Mouse (Mus musculus) cortical plate, adult 2 months (tissue): ENCODE results near the gene Nrxn1. TPM values are rescaled to one million over a fixed set of nuclear protein-coding genes. Genes with fewer than 3 reads are reported as not detected.

Experiments
- H3K27ac ChIP-seq: fragments of 200-500 bp; 2 replicates; pipeline ENCODE4 v1.5.1; 2012; ENCODE audit warnings: low read length, control low read depth, inconsistent platforms; ENCODE audit not compliant: insufficient read depth
- H3K4me1 ChIP-seq: fragments of 200-500 bp; 2 replicates; pipeline ENCODE4 v1.6.1; 2011; ENCODE audit warnings: low read length; ENCODE audit not compliant: control insufficient read depth, insufficient read depth
- H3K4me3 ChIP-seq: fragments of 200-500 bp; 2 replicates; pipeline ENCODE4 v1.5.1; 2011; ENCODE audit warnings: mild to moderate bottlenecking, low read length, control low read depth; ENCODE audit not compliant: insufficient read depth
- CTCF ChIP-seq: fragments of 200-500 bp; IDR thresholded peaks from 2 replicates; pipeline ENCODE4 v1.5.1; 2011; ENCODE audit warnings: mild to moderate bottlenecking, control low read depth, low read length; ENCODE audit not compliant: insufficient read depth; ENCODE audit errors: extremely low read depth
- POLR2A ChIP-seq: fragments of 200-500 bp; IDR thresholded peaks from 2 replicates; pipeline ENCODE4 v1.6.1; 2011; ENCODE audit warnings: mild to moderate bottlenecking, low read length, control low read depth; ENCODE audit not compliant: insufficient read depth; ENCODE audit errors: extremely low read depth
- polyA plus RNA-seq: library from polyadenylated mRNA; depleted of rRNA; stranded (reverse); fragments of >200 nt; gene quantifications from 2 replicates; pipeline ENCODE4 v1.2.3, GENCODE M21; 2012

The Nrxn1 gene
- polyA plus RNA-seq, 1 experiment = 244 TPM

DNA sequence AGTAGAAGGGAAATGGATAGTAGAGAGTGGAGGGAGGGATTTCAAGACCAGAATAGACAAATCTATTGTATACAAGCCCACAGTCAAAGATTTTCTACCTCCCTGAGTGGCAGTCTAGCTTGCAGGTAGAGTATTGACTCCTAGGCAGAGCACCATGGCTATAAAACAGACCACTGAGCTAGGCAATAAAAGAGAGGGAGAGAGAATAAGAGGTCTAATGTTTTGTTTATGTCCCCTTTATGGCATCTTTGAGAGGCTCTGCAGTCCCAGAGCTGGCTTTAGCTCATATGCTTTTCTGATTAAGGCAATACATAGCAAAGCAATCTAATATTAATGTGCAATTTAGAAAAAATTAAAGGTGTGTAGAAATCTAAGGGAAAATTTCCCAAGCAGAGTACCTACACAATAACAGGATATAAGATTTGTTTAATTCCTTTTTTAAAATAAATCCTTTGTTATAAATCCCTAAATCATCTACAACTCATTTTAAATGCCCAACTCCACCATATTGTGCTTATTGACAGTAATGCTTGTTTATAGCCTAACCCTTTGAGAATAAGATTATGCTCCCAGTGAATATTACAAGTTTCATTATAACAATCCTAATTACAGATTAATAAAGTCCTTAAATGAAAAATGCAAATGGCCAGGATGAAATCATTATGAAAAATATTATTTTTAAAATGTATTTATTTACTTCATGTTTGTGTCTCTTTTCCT, 613.2 kb downstream of the Nrxn1 start:
- no peak for TF ChIP-seq POLR2A
- no peak for TF ChIP-seq CTCF
- H3K4me1 ChIP-seq = no peaks in the 10 kb centered on the region
- no peak overlapping the region for H3K4me3 ChIP-seq

DNA sequence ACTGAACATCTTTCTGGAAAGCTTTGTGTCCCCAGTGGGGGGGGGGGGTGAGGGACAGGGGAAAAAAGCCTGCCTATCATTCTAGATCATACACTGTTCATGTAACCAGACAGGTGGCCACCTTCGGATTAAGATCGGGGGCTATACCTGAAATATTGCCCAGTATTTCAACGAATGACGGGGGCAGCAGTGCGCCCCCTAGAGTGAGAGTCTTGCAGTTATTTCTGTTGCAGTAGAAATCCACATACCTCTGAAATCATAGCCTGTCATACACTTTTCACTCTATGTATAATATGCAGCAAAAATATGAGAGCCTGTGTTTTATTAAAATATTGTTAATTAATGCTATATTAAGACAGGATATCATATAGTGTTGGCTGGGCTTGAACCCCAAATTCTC, 636.1 kb downstream of the Nrxn1 start:
- H3K4me3 ChIP-seq = no peak overlapping the region
- H3K27ac ChIP-seq = no peak overlapping the region
- TF ChIP-seq POLR2A (no peak), CTCF (no peak)
- H3K4me1 ChIP-seq = no peaks in the 10 kb centered on the region; the same call in 1 of the 2 replicates

More for the DNA sequence above, 613.2 kb downstream of the Nrxn1 start:
- H3K27ac ChIP-seq = no peak overlapping the region

DNA sequence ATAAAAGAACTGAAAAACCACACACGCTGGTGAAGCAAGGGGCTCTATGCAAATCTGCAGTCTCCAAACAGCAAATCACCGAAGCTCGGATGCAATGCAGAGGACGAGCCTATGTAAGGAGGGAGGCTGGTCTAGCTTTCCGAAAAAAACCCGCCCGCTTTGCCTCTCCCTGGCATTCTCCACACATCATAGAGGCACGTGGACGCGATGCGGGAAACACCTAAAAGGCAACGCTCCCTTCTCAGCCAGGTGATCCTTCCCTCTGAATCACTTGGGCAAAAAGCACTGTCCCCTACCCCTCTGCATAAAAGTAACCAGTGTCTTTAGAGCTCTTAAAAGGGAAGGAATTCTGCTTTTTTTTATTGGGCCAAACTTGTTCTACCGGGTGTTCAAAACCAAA, 637.0 kb downstream of the Nrxn1 start:
- H3K4me3 ChIP-seq = peak overlapping the region; percentile 97
- H3K4me1 ChIP-seq = no peaks in the 10 kb centered on the region; the same call in 1 of the 2 replicates
- H3K27ac ChIP-seq = no peak overlapping the region
- TF ChIP-seq POLR2A (peak; percentile 95), CTCF (no peak)

DNA sequence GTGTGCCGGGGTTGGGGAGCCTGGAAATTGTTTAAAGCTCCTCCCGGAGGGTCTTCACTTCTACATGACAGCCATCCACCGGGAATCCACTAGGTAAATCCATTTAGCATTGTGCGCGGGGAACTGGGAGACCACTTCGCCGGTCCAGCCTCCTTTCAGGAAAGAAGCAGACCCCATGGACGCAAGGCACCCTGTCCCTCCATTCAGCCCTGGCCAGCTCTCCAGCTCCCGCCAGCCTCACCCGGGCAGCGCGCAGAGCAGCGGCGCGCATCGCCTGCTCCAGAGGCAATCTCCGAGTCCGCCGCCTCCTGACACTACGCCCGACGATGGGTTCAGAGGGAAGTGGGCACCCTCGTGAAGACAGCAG, 637.5 kb downstream of the Nrxn1 start:
- Histone ChIP-seq H3K4me3 (peak overlapping the region; percentile 97), H3K27ac (peak overlapping the region; percentile 86), H3K4me1 (no peaks in the 10 kb centered on the region; the same call in 1 of the 2 replicates)
- TF ChIP-seq POLR2A (no peak), CTCF (no peak)

DNA sequence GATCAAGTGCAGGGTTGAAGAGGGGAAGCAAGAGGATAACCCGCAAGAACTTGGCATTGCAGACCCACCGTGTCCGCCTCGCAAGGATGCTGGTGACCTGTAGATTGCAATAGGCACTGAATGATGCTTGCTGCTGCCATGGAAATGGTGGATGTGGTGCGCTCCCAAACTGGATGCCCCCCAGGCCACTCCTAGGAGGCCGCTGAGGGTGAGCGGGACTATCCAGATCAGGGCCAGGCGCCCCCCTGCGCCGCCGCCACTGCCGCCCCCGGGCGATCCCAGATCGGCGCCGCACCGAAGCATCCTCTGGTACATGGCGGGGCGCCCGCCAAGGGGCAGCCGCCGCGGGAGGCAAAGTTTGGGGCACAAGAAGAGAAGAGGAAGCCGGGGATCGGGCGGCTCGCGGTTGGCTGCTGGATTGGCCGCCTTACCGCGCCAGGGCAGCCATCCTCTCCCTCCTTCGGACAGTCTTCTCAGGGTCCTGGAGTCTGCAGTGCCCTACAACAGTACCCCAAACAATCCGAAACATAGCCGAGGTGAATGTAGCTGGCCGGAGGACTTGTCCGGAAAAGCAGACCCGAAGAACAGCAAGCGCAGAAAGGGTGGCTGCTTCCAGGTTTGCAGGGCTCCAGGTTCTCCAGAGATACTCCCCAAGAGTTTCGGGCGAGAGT, 638.0 kb downstream of the Nrxn1 start:
- TF ChIP-seq POLR2A = no peak
- no peak for TF ChIP-seq CTCF
- H3K4me3 ChIP-seq = peak overlapping the region; percentile 97
- H3K4me1 ChIP-seq = no peaks in the 10 kb centered on the region; the same call in 1 of the 2 replicates
- peak overlapping the region; percentile 86 for H3K27ac ChIP-seq

DNA sequence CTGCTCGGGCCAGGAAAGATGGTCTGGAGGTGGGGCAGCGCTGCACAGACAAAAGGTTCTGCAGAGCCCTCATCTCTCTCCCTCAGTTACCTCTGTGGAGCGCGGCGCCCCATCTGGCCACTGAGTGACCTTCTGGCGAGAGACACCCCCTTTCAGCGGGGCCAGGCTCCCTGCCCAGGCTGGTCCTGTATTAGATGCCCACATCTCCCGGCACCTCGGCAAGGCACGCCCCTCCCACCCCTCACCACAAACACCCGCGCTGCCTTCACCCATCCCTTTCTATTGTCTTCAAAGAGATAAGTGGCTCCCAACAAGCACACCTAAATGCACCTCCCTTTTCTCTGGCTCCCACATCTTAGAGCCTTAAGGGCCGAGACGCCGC, 638.5 kb downstream of the Nrxn1 start:
- Histone ChIP-seq H3K27ac (peak overlapping the region; percentile 86), H3K4me3 (peak overlapping the region; percentile 97), H3K4me1 (no peaks in the 10 kb centered on the region; the same call in 1 of the 2 replicates)
- TF ChIP-seq POLR2A (no peak), CTCF (no peak)

DNA sequence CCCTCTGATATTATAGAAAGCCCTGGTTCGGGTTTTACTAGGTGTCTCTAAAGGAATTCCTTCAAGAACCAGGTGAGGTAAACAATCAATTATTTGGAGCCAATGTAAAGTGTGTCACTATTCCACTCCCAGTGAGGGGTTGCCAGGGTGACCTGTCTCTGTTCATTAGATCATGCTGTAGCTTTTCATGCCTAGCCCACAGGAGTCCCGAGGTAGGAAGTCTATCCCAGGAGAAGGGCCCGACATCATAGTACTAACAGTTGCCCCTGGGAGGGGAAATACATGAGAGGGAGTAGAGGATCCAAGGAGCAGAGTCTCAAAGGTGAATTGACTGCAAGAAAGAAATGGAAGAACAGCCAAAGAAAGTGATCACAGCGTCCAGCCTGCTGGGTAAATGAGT, 639.6 kb downstream of the Nrxn1 start:
- Histone ChIP-seq H3K4me3 (peak overlapping the region; percentile 97), H3K27ac (peak overlapping the region; percentile 33), H3K4me1 (no peaks in the 10 kb centered on the region; the same call in 1 of the 2 replicates)
- TF ChIP-seq POLR2A = no peak
- no peak for TF ChIP-seq CTCF

DNA sequence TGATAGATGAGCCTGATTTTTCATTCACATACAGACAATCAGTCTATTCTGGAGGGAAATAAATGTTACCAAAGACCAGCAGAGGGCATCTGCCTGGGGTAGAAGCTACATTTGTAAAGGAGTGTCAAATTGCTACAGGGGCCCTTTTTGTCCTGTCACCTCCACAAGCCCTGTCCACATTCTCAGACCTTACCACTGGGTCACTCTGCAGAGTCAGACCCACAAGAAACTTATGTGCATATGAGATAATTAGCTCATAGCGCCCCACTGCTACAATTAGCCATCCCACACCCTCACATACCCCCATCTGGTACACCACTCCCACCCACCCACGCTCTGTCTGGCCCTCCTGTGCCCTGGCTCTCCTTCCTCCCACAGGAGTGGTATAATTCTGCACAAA, 640.1 kb downstream of the Nrxn1 start:
- Histone ChIP-seq H3K4me1 (no peaks in the 10 kb centered on the region; the same call in 1 of the 2 replicates), H3K27ac (peak overlapping the region; percentile 33; the same call in 1 of the 2 replicates), H3K4me3 (peak overlapping the region; percentile 97)
- TF ChIP-seq CTCF = 0 out of 2 replicates have a peak, but pooled peaks have one; percentile 3
- no peak for TF ChIP-seq POLR2A

DNA sequence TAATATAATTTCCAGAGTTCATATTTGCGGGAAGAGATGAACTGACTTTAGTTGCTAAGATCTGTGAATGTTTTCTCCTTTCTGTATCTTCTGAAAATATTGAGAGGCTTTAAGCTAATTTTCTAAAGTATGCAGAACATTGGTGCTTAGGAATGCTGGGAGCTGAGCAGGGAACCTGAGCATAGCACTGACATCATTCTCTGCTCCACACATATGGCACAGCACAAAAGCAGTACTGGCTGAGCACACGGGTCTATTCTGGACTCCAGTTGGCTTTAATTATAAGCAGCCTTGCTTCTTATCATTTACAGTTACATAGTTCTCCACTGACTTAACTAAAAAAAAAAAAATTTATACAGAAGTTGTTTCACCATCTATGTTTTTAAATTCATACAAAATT, 641.5 kb downstream of the Nrxn1 start:
- H3K27ac ChIP-seq = no peak overlapping the region
- TF ChIP-seq CTCF = no peak
- TF ChIP-seq POLR2A = 0 out of 2 replicates have a peak, but pooled peaks have one; percentile 37
- H3K4me3 ChIP-seq = peak overlapping the region; percentile 97; the same call in 1 of the 2 replicates
- H3K4me1 ChIP-seq = no peaks in the 10 kb centered on the region; the same call in 1 of the 2 replicates

DNA sequence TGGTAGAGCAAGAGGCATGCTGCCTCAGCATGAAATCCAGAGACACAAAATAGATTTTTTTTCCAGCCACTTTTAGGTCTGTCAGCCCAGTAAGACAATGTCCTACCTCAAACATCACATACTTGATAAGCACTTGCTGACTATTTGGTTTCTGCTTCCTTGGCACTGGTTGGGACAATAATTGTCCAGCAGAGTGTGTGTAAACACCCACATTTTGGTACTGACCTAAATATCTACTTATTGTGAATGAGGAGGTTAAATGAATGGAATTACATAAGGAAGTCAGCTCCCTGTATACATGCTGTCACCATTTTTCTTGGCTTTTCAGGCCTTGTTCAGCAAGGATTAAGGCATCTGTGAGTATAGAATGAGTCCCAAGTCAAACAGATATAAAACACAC, 649.8 kb downstream of the Nrxn1 start:
- Histone ChIP-seq H3K27ac (no peak overlapping the region), H3K4me1 (peaks cover 3% of the 10 kb centered on the region), H3K4me3 (no peak overlapping the region)
- TF ChIP-seq CTCF (no peak), POLR2A (no peak)

DNA sequence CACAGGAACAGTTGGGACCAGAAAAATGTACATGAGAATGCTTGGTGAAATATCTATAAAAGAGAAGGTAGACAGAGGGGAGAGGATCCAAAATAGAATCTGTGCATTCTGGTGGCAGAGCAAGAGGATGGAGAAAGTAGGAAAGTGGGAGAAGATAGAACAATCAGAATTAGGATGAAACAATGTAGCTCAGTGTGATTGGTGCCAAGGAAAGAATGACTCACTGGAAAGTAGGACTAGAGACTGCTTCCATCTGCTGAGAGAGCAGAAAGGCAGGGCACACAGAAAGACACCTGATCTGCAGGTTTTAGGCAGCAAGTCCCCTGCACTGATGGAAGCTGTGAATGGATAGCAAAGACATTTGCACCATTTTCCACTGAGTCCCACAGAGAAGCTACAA, 657.0 kb downstream of the Nrxn1 start:
- TF ChIP-seq CTCF (no peak), POLR2A (no peak)
- H3K27ac ChIP-seq = no peak overlapping the region
- peaks cover 3% of the 10 kb centered on the region; the same call in 1 of the 2 replicates for H3K4me1 ChIP-seq
- no peak overlapping the region for H3K4me3 ChIP-seq
